Mouse (Mus musculus): Measurements from ENCODE around the gene Olfr543. TPM values are rescaled to one million over a fixed set of nuclear protein-coding genes. Genes with fewer than 3 reads are reported as not detected.

Olfr543 gene
- polyA plus RNA-seq, 1 experiment: not detected

GRCm38 (mm10) chr7:102478926-102479325 lies 2.6 kb downstream of the Olfr543 start:
- Histone ChIP-seq H3K4me1 (ENCODE audit: control insufficient read depth, insufficient read depth, low read length) (peaks cover 7% of the 10 kb centered on the region), H3K4me3 (replicated peaks; ENCODE audit: extremely low read depth, low read depth, low read length) (no peak overlapping the region)
- 62% methylated on average over 3 of the region's 3 CpGs for WGBS
- no peak for DNase-seq
- TF ChIP-seq POLR2A (IDR thresholded peaks at IDR 0.05; ENCODE audit: borderline replicate concordance, extremely low read depth, low read depth, low read length) (no peak), CTCF (IDR thresholded peaks at IDR 0.05; ENCODE audit: insufficient read depth, low read length) (no peak)

GRCm38 (mm10) chr7:102478425-102478824 lies 3.1 kb downstream of the Olfr543 start:
- no peak for TF ChIP-seq CTCF (IDR thresholded peaks at IDR 0.05; ENCODE audit: insufficient read depth, low read length)
- TF ChIP-seq POLR2A (IDR thresholded peaks at IDR 0.05; ENCODE audit: borderline replicate concordance, extremely low read depth, low read depth, low read length): no peak
- Histone ChIP-seq H3K4me1 (ENCODE audit: control insufficient read depth, insufficient read depth, low read length) (peaks cover 7% of the 10 kb centered on the region), H3K4me3 (replicated peaks; ENCODE audit: extremely low read depth, low read depth, low read length) (no peak overlapping the region)
- WGBS: 89% methylated on average over 4 of the region's 4 CpGs
- DNase-seq: no peak

- TF ChIP-seq POLR2A (IDR thresholded peaks at IDR 0.05; ENCODE audit: borderline replicate concordance, extremely low read depth, low read depth, low read length): no peak
- TF ChIP-seq CTCF (IDR thresholded peaks at IDR 0.05; ENCODE audit: insufficient read depth, low read length): no peak
- peaks cover 7% of the 10 kb centered on the region for H3K4me1 ChIP-seq (ENCODE audit: control insufficient read depth, insufficient read depth, low read length)
- H3K4me3 ChIP-seq (replicated peaks; ENCODE audit: extremely low read depth, low read depth, low read length): no peak overlapping the region
- WGBS: 90% methylated on average over 11 of the region's 11 CpGs
- no peak for DNase-seq
These were observed 4.1 kb downstream of the Olfr543 start for GRCm38 (mm10) chr7:102477377-102477776.

GRCm38 (mm10) chr7:102476601-102477000 lies 4.9 kb downstream of the Olfr543 start:
- no peak for DNase-seq
- Histone ChIP-seq H3K4me1 (ENCODE audit: control insufficient read depth, insufficient read depth, low read length) (peaks cover 7% of the 10 kb centered on the region), H3K4me3 (replicated peaks; ENCODE audit: extremely low read depth, low read depth, low read length) (no peak overlapping the region)
- 93% methylated on average over 5 of the region's 5 CpGs for WGBS
- no peak for TF ChIP-seq CTCF (IDR thresholded peaks at IDR 0.05; ENCODE audit: insufficient read depth, low read length)
- no peak for TF ChIP-seq POLR2A (IDR thresholded peaks at IDR 0.05; ENCODE audit: borderline replicate concordance, extremely low read depth, low read depth, low read length)

- DNase-seq: no peak
- 62% methylated on average over 5 of the region's 5 CpGs for WGBS
- TF ChIP-seq CTCF (IDR thresholded peaks at IDR 0.05; ENCODE audit: insufficient read depth, low read length) (no peak), POLR2A (IDR thresholded peaks at IDR 0.05; ENCODE audit: borderline replicate concordance, extremely low read depth, low read depth, low read length) (no peak)
- H3K4me1 ChIP-seq (ENCODE audit: control insufficient read depth, insufficient read depth, low read length): no peaks in the 10 kb centered on the region
- H3K4me3 ChIP-seq (replicated peaks; ENCODE audit: extremely low read depth, low read depth, low read length): no peak overlapping the region
These were observed 8.8 kb downstream of the Olfr543 start for GRCm38 (mm10) chr7:102472675-102473074.

GRCm38 (mm10) chr7:102467566-102467965 lies 13.9 kb downstream of the Olfr543 start:
- no peak for DNase-seq
- Histone ChIP-seq H3K4me1 (ENCODE audit: control insufficient read depth, insufficient read depth, low read length) (no peaks in the 10 kb centered on the region), H3K4me3 (replicated peaks; ENCODE audit: extremely low read depth, low read depth, low read length) (no peak overlapping the region)
- WGBS: 87% methylated on average over 8 of the region's 8 CpGs
- TF ChIP-seq POLR2A (IDR thresholded peaks at IDR 0.05; ENCODE audit: borderline replicate concordance, extremely low read depth, low read depth, low read length) (no peak), CTCF (IDR thresholded peaks at IDR 0.05; ENCODE audit: insufficient read depth, low read length) (no peak)

- TF ChIP-seq POLR2A (IDR thresholded peaks at IDR 0.05; ENCODE audit: borderline replicate concordance, extremely low read depth, low read depth, low read length) (no peak), CTCF (IDR thresholded peaks at IDR 0.05; ENCODE audit: insufficient read depth, low read length) (no peak)
- WGBS: 83% methylated on average over 5 of the region's 5 CpGs
- Histone ChIP-seq H3K4me1 (ENCODE audit: control insufficient read depth, insufficient read depth, low read length) (no peaks in the 10 kb centered on the region), H3K4me3 (replicated peaks; ENCODE audit: extremely low read depth, low read depth, low read length) (no peak overlapping the region)
- DNase-seq: no peak
These were observed 22.7 kb downstream of the Olfr543 start for GRCm38 (mm10) chr7:102458618-102459380.

GRCm38 (mm10) chr7:102446438-102446837 lies 35.0 kb downstream of the Olfr543 start:
- WGBS: 92% methylated on average over 9 of the region's 9 CpGs
- Histone ChIP-seq H3K4me3 (replicated peaks; ENCODE audit: extremely low read depth, low read depth, low read length) (no peak overlapping the region), H3K4me1 (ENCODE audit: control insufficient read depth, insufficient read depth, low read length) (no peaks in the 10 kb centered on the region)
- no peak for TF ChIP-seq CTCF (IDR thresholded peaks at IDR 0.05; ENCODE audit: insufficient read depth, low read length)
- no peak for TF ChIP-seq POLR2A (IDR thresholded peaks at IDR 0.05; ENCODE audit: borderline replicate concordance, extremely low read depth, low read depth, low read length)
- no peak for DNase-seq

- Histone ChIP-seq H3K4me3 (replicated peaks; ENCODE audit: extremely low read depth, low read depth, low read length) (no peak overlapping the region), H3K4me1 (ENCODE audit: control insufficient read depth, insufficient read depth, low read length) (no peaks in the 10 kb centered on the region)
- TF ChIP-seq POLR2A (IDR thresholded peaks at IDR 0.05; ENCODE audit: borderline replicate concordance, extremely low read depth, low read depth, low read length) (no peak), CTCF (IDR thresholded peaks at IDR 0.05; ENCODE audit: insufficient read depth, low read length) (no peak)
- WGBS: 58% methylated on average over 2 of the region's 2 CpGs
- DNase-seq: no peak
These were observed 37.2 kb downstream of the Olfr543 start for GRCm38 (mm10) chr7:102444301-102444700.

- DNase-seq: no peak
- Histone ChIP-seq H3K4me3 (replicated peaks; ENCODE audit: extremely low read depth, low read depth, low read length) (peak overlapping the region; percentile 9), H3K4me1 (ENCODE audit: control insufficient read depth, insufficient read depth, low read length) (no peaks in the 10 kb centered on the region)
- TF ChIP-seq POLR2A (IDR thresholded peaks at IDR 0.05; ENCODE audit: borderline replicate concordance, extremely low read depth, low read depth, low read length) (no peak), CTCF (IDR thresholded peaks at IDR 0.05; ENCODE audit: insufficient read depth, low read length) (no peak)
- 0% methylated on average over 4 of the region's 4 CpGs for WGBS
These were observed 39.0 kb downstream of the Olfr543 start for GRCm38 (mm10) chr7:102442432-102442831.

All from lung, adult 2 months (tissue).